Mouse (Mus musculus) limb, embryonic 14.5 days (tissue): Measurements from ENCODE around the gene Rad51ap2. TPM values are rescaled to one million over a fixed set of nuclear protein-coding genes. Genes with fewer than 3 reads are reported as not detected.
A peak's percentile ranks its signal among the peaks of the same experiment; 100 is the strongest.

Source experiments
- ATAC-seq: fragments of 200-750 bp; cut with Nextera tagmentation; 2 replicates; pipeline ENCODE4 v1.8.0; 2017; ENCODE audit warnings: low read depth, moderate number of reproducible peaks, moderate TSS enrichment; ENCODE audit not compliant: low FRiP score
- DNase-seq: peaks from one replicate; pipeline ENCODE4 v3.0.0-alpha.2; 2015; ENCODE audit warnings: low spot score
- H3K27ac ChIP-seq: fragments of 300-500 bp; sonication (generic); replicated peaks from 2 replicates; pipeline ENCODE4 v1.5.1; 2014; ENCODE audit warnings: low read depth, mild to moderate bottlenecking, low read length, moderate library complexity, mixed read lengths
- H3K27me3 ChIP-seq: fragments of 300-500 bp; sonication (generic); 2 replicates; pipeline ENCODE4 v1.6.1; 2014; ENCODE audit warnings: low read length, mixed read lengths; ENCODE audit not compliant: control insufficient read depth, insufficient read depth
- H3K36me3 ChIP-seq: fragments of 300-500 bp; sonication (generic); 2 replicates; pipeline ENCODE4 v1.6.1; 2014; ENCODE audit warnings: mild to moderate bottlenecking, low read length, moderate library complexity, mixed read lengths; ENCODE audit not compliant: control insufficient read depth, insufficient read depth
- H3K4me1 ChIP-seq: fragments of 300-500 bp; sonication (generic); 2 replicates; pipeline ENCODE4 v1.6.1; 2014; ENCODE audit warnings: antibody characterized with exemption, low read length, mixed read lengths; ENCODE audit not compliant: control insufficient read depth, insufficient read depth
- H3K4me2 ChIP-seq: fragments of 300-500 bp; sonication (generic); replicated peaks from 2 replicates; pipeline ENCODE4 v1.6.1; 2014; ENCODE audit warnings: low read depth, mild to moderate bottlenecking, low read length, moderate library complexity; ENCODE audit not compliant: severe bottlenecking
- H3K4me3 ChIP-seq: fragments of 300-500 bp; sonication (generic); replicated peaks from 2 replicates; pipeline ENCODE4 v1.5.1; 2014; ENCODE audit warnings: low read length
- H3K9ac ChIP-seq: fragments of 300-500 bp; sonication (generic); 2 replicates; pipeline ENCODE4 v1.6.1; 2014; ENCODE audit warnings: mild to moderate bottlenecking, low read depth, low read length, moderate library complexity; ENCODE audit not compliant: severe bottlenecking
- H3K9me3 ChIP-seq: fragments of 300-500 bp; sonication (generic); 2 replicates; pipeline ENCODE4 v1.6.1; 2016; ENCODE audit warnings: low read length; ENCODE audit not compliant: control insufficient read depth
- POLR2A ChIP-seq: fragments of 200-500 bp; IDR thresholded peaks from 2 replicates; pipeline ENCODE4 v1.8.0; 2012; ENCODE audit warnings: inconsistent platforms, mild to moderate bottlenecking, moderate library complexity, borderline replicate concordance; ENCODE audit not compliant: insufficient read depth, insufficient read length; ENCODE audit errors: extremely low read depth
- WGBS: fragments of 180-500 bp; shearing (Covaris S2); extraction: QIAGEN DNeasy Blood & Tissue Kit; methylation state at CpG from one replicate; pipeline ENCODE4 v1.1.7; 2014; 5-methylcytosine and 5-hydroxymethylcytosine counted together
- polyA plus RNA-seq, 2 experiments: library from polyadenylated mRNA; depleted of rRNA in 1 of 2; stranded (reverse) in 1 of 2; unstranded in 1 of 2; fragments of >200 nt; fragmentation: Nextera tagmentation in 1 of 2; extraction: Ambion mirVana in 1 of 2; gene quantifications; 2 replicates each; pipeline versions ENCODE4 v1.2.1 to v1.2.3; 2012 to 2014

The Rad51ap2 gene
- polyA plus RNA-seq, 2 experiments = 0.21 to 0.39 TPM

- WGBS = 29% methylated on average over 1 of the region's 1 CpGs
- no peak for ATAC-seq
- 0 out of 2 replicates have a peak, but pooled peaks cover 21% of the 10 kb centered on the region for H3K27me3 ChIP-seq
Measured at GRCm38 (mm10) chr12:11433716-11434115, 22.2 kb upstream of the Rad51ap2 start.

GRCm38 (mm10) chr12:11434446-11434845 is 21.4 kb upstream of the Rad51ap2 start:
- Histone ChIP-seq H3K9me3 (no peaks in the 10 kb centered on the region), H3K27ac (no peak overlapping the region), H3K36me3 (no peaks in the 10 kb centered on the region), H3K4me2 (no peak overlapping the region), H3K27me3 (0 out of 2 replicates have a peak, but pooled peaks cover 21% of the 10 kb centered on the region), H3K4me1 (peaks cover 9% of the 10 kb centered on the region), H3K9ac (no peak overlapping the region), H3K4me3 (no peak overlapping the region)
- ATAC-seq = no peak
- no peak for TF ChIP-seq POLR2A
- 77% methylated on average over 8 of the region's 8 CpGs for WGBS
- no peak for DNase-seq

More at GRCm38 (mm10) chr12:11433716-11434115, 22.2 kb upstream of the Rad51ap2 start:
- no peak overlapping the region for H3K9ac ChIP-seq
- no peaks in the 10 kb centered on the region for H3K9me3 ChIP-seq
- no peak overlapping the region for H3K4me3 ChIP-seq
- DNase-seq = no peak
- H3K36me3 ChIP-seq = no peaks in the 10 kb centered on the region
- no peak for TF ChIP-seq POLR2A
- no peak overlapping the region for H3K4me2 ChIP-seq
- no peak overlapping the region for H3K27ac ChIP-seq
- peaks cover 9% of the 10 kb centered on the region for H3K4me1 ChIP-seq

GRCm38 (mm10) chr12:11435246-11436022 is 20.4 kb upstream of the Rad51ap2 start:
- 8% methylated on average over 15 of the region's 15 CpGs for WGBS
- Histone ChIP-seq H3K9ac (no peak overlapping the region), H3K4me1 (peaks cover 9% of the 10 kb centered on the region), H3K4me2 (peak overlapping the region; percentile 69), H3K27ac (no peak overlapping the region), H3K9me3 (no peaks in the 10 kb centered on the region), H3K27me3 (0 out of 2 replicates have a peak, but pooled peaks cover 21% of the 10 kb centered on the region), H3K36me3 (no peaks in the 10 kb centered on the region), H3K4me3 (peak overlapping the region; percentile 44)
- TF ChIP-seq POLR2A = no peak
- DNase-seq = no peak
- ATAC-seq = no peak

- H3K4me2 ChIP-seq = peak overlapping the region; percentile 69
- ATAC-seq (no peak), DNase-seq (no peak)
- peak overlapping the region; percentile 38; the same call in 1 of the 2 replicates for H3K9ac ChIP-seq
- no peak overlapping the region for H3K27ac ChIP-seq
- no peak for TF ChIP-seq POLR2A
- H3K36me3 ChIP-seq = no peaks in the 10 kb centered on the region
- H3K4me3 ChIP-seq = peak overlapping the region; percentile 44
- peaks cover 9% of the 10 kb centered on the region for H3K4me1 ChIP-seq
- 3% methylated on average over 12 of the region's 12 CpGs for WGBS
- no peaks in the 10 kb centered on the region for H3K9me3 ChIP-seq
- 0 out of 2 replicates have a peak, but pooled peaks cover 21% of the 10 kb centered on the region for H3K27me3 ChIP-seq
Measured at GRCm38 (mm10) chr12:11436023-11436350, 19.9 kb upstream of the Rad51ap2 start.

- 0 out of 2 replicates have a peak, but pooled peaks cover 21% of the 10 kb centered on the region for H3K27me3 ChIP-seq
- H3K27ac ChIP-seq = no peak within 1 kb of the TSS
- ATAC-seq (peak; percentile 93), DNase-seq (peak; percentile 87)
- 4% methylated on average over 34 of the region's 34 CpGs for WGBS
- H3K4me1 ChIP-seq = peaks cover 9% of the 10 kb centered on the region
- 0 out of 2 replicates have a peak, but pooled peaks have one; percentile 28 for TF ChIP-seq POLR2A
- peak within 1 kb of the TSS; percentile 69 for H3K4me2 ChIP-seq
- H3K9ac ChIP-seq = peak within 1 kb of the TSS; percentile 48
- H3K4me3 ChIP-seq = peak within 1 kb of the TSS; percentile 44
- H3K9me3 ChIP-seq = no peaks in the 10 kb centered on the region
- H3K36me3 ChIP-seq = no peaks in the 10 kb centered on the region
Measured at GRCm38 (mm10) chr12:11436497-11437265, 19.2 kb upstream of the Rad51ap2 start, which contains the start of gene Vsnl1. Gene Vsnl1, minus strand, starts transcription at chr12:11436613.
